Mouse (Mus musculus) erythroblast, embryonic 14.5 days (primary cell): ENCODE results near the gene Thra. TPM values are rescaled to one million over a fixed set of nuclear protein-coding genes. Genes with fewer than 3 reads are reported as not detected.
A peak's percentile ranks its signal among the peaks of the same experiment; 100 is the strongest.

Experiments used
- H3K27me3 ChIP-seq: 2 replicates; pipeline ENCODE4 v1.6.1; 2012; ENCODE audit warnings: inconsistent platforms; ENCODE audit not compliant: control insufficient read depth
- H3K36me3 ChIP-seq: 2 replicates; pipeline ENCODE4 v1.6.1; 2012; ENCODE audit warnings: mild to moderate bottlenecking, inconsistent platforms; ENCODE audit not compliant: control insufficient read depth
- H3K4me1 ChIP-seq: 2 replicates; pipeline ENCODE4 v1.6.1; 2012; ENCODE audit warnings: inconsistent platforms; ENCODE audit not compliant: control insufficient read depth
- H3K4me3 ChIP-seq: replicated peaks from 2 replicates; pipeline ENCODE3; 2012; ENCODE audit warnings: moderate library complexity, mild to moderate bottlenecking, inconsistent platforms
- H3K9me3 ChIP-seq: 2 replicates; pipeline ENCODE4 v1.6.1; 2012; ENCODE audit warnings: low read length, inconsistent platforms, mixed read lengths; ENCODE audit not compliant: control insufficient read depth
- GATA1 ChIP-seq: IDR thresholded peaks from 2 replicates; pipeline ENCODE4 v1.6.1; 2012; ENCODE audit warnings: low read length, inconsistent platforms, mixed read lengths
- TAL1 ChIP-seq: IDR thresholded peaks from 3 replicates; pipeline ENCODE4 v1.6.1; 2012; ENCODE audit warnings: low read length, inconsistent platforms, mixed read lengths
- polyA plus RNA-seq: library from polyadenylated mRNA; stranded (reverse); fragments of >175 nt; gene quantifications from 2 replicates; pipeline ENCODE4 v1.2.3, GENCODE M21; 2012

Thra gene
- polyA plus RNA-seq, 1 experiment, result 3.2 TPM

GRCm38 (mm10) chr11:98782651-98783235 is 42.3 kb downstream of the Thra start:
- H3K36me3 ChIP-seq, result no peaks in the 10 kb centered on the region
- H3K4me3 ChIP-seq, result peak overlapping the region; percentile 64
- H3K27me3 ChIP-seq, result peaks cover 21% of the 10 kb centered on the region
- H3K9me3 ChIP-seq, result no peaks in the 10 kb centered on the region
- H3K4me1 ChIP-seq, result peaks cover 48% of the 10 kb centered on the region
- no peak for TF ChIP-seq TAL1
- TF ChIP-seq GATA1, result no peak

GRCm38 (mm10) chr11:98783236-98783696 is 42.8 kb downstream of the Thra start:
- H3K27me3 ChIP-seq, result peaks cover 21% of the 10 kb centered on the region
- H3K4me1 ChIP-seq, result peaks cover 51% of the 10 kb centered on the region
- TF ChIP-seq GATA1 (no peak), TAL1 (no peak)
- H3K9me3 ChIP-seq, result no peaks in the 10 kb centered on the region
- H3K36me3 ChIP-seq, result no peaks in the 10 kb centered on the region
- peak overlapping the region; percentile 64 for H3K4me3 ChIP-seq

GRCm38 (mm10) chr11:98784139-98784538 is 43.7 kb downstream of the Thra start:
- no peak for TF ChIP-seq GATA1
- no peak for TF ChIP-seq TAL1
- no peak overlapping the region for H3K4me3 ChIP-seq
- H3K9me3 ChIP-seq, result no peaks in the 10 kb centered on the region
- H3K36me3 ChIP-seq, result no peaks in the 10 kb centered on the region
- peaks cover 21% of the 10 kb centered on the region for H3K27me3 ChIP-seq
- H3K4me1 ChIP-seq, result peaks cover 60% of the 10 kb centered on the region

- Histone ChIP-seq H3K36me3 (no peaks in the 10 kb centered on the region), H3K27me3 (peaks cover 21% of the 10 kb centered on the region), H3K4me1 (peaks cover 70% of the 10 kb centered on the region), H3K9me3 (no peaks in the 10 kb centered on the region), H3K4me3 (no peak overlapping the region)
- no peak for TF ChIP-seq TAL1
- TF ChIP-seq GATA1, result no peak
Observed at GRCm38 (mm10) chr11:98785214-98785613, 44.8 kb downstream of the Thra start.

- no peaks in the 10 kb centered on the region for H3K36me3 ChIP-seq
- TF ChIP-seq TAL1 (no peak), GATA1 (no peak)
- H3K4me3 ChIP-seq, result no peak overlapping the region
- H3K27me3 ChIP-seq, result peaks cover 21% of the 10 kb centered on the region
- no peaks in the 10 kb centered on the region for H3K9me3 ChIP-seq
- peaks cover 72% of the 10 kb centered on the region for H3K4me1 ChIP-seq
Observed at GRCm38 (mm10) chr11:98785772-98786281, 45.4 kb downstream of the Thra start.

GRCm38 (mm10) chr11:98786359-98787214 is 46.1 kb downstream of the Thra start:
- H3K36me3 ChIP-seq, result no peaks in the 10 kb centered on the region
- TF ChIP-seq TAL1 (no peak), GATA1 (no peak)
- peaks cover 21% of the 10 kb centered on the region for H3K27me3 ChIP-seq
- no peaks in the 10 kb centered on the region for H3K9me3 ChIP-seq
- no peak overlapping the region for H3K4me3 ChIP-seq
- H3K4me1 ChIP-seq, result peaks cover 76% of the 10 kb centered on the region

GRCm38 (mm10) chr11:98787229-98787628 is 46.8 kb downstream of the Thra start:
- Histone ChIP-seq H3K27me3 (peaks cover 21% of the 10 kb centered on the region), H3K4me1 (peaks cover 74% of the 10 kb centered on the region), H3K9me3 (no peaks in the 10 kb centered on the region), H3K4me3 (no peak overlapping the region), H3K36me3 (no peaks in the 10 kb centered on the region)
- no peak for TF ChIP-seq TAL1
- TF ChIP-seq GATA1, result no peak

- no peak overlapping the region for H3K4me3 ChIP-seq
- H3K9me3 ChIP-seq, result no peaks in the 10 kb centered on the region
- no peaks in the 10 kb centered on the region for H3K36me3 ChIP-seq
- TF ChIP-seq GATA1, result no peak
- no peak for TF ChIP-seq TAL1
- H3K4me1 ChIP-seq, result peaks cover 75% of the 10 kb centered on the region
- peaks cover 18% of the 10 kb centered on the region for H3K27me3 ChIP-seq
Observed at GRCm38 (mm10) chr11:98787691-98788090, 47.3 kb downstream of the Thra start.

GRCm38 (mm10) chr11:98788139-98788538 is 47.7 kb downstream of the Thra start:
- H3K4me1 ChIP-seq, result peaks cover 71% of the 10 kb centered on the region

More at GRCm38 (mm10) chr11:98788139-98788538, 47.7 kb downstream of the Thra start:
- Histone ChIP-seq H3K9me3 (no peaks in the 10 kb centered on the region), H3K4me3 (no peak overlapping the region), H3K27me3 (peaks cover 17% of the 10 kb centered on the region), H3K36me3 (no peaks in the 10 kb centered on the region)
- TF ChIP-seq GATA1 (no peak), TAL1 (no peak)
